Mouse (Mus musculus) R1 (cell line): ENCODE results near the gene Rgp1.
"Not testable (repeated sequence)": the region's sequence is repeated elsewhere in the genome, so short reads cannot be mapped to it uniquely, and the experiment has no call there.

Experiments used
- DNase-seq: peaks from one replicate; pipeline ENCODE4 v3.0.0-alpha.2; 2018; ENCODE audit warnings: low read depth, low spot score

Gene Rgp1

GRCm38 (mm10) chr4:43593453-43593852 lies 14.9 kb downstream of the Rgp1 start:
- no peak for DNase-seq

GRCm38 (mm10) chr4:43596597-43596996 lies 18.1 kb downstream of the Rgp1 start:
- DNase-seq = not testable (repeated sequence)

GRCm38 (mm10) chr4:43598200-43598599 lies 19.7 kb downstream of the Rgp1 start:
- DNase-seq = no peak

- DNase-seq = no peak
Observed at GRCm38 (mm10) chr4:43598650-43599380, 20.3 kb downstream of the Rgp1 start.

- no peak for DNase-seq
Observed at GRCm38 (mm10) chr4:43600195-43600934, 21.9 kb downstream of the Rgp1 start.

- no peak for DNase-seq
Observed at GRCm38 (mm10) chr4:43604099-43604498, 25.6 kb downstream of the Rgp1 start.

GRCm38 (mm10) chr4:43604751-43605685 lies 26.5 kb downstream of the Rgp1 start:
- no peak for DNase-seq

- no peak for DNase-seq
Observed at GRCm38 (mm10) chr4:43612534-43612933, 34.0 kb downstream of the Rgp1 start.

- DNase-seq = no peak
Observed at GRCm38 (mm10) chr4:43613060-43613730, 34.7 kb downstream of the Rgp1 start.

GRCm38 (mm10) chr4:43620146-43620778 lies 41.7 kb downstream of the Rgp1 start:
- DNase-seq = no peak

GRCm38 (mm10) chr4:43629106-43629817 lies 50.7 kb downstream of the Rgp1 start:
- DNase-seq = peak; percentile 82

- peak; percentile 86 for DNase-seq
Observed at GRCm38 (mm10) chr4:43630030-43630581, 51.6 kb downstream of the Rgp1 start.

GRCm38 (mm10) chr4:43630671-43631045 lies 52.1 kb downstream of the Rgp1 start:
- peak; percentile 28 for DNase-seq

GRCm38 (mm10) chr4:43631046-43631955 lies 52.8 kb downstream of the Rgp1 start, which contains the start of gene Npr2:
TSS of gene Npr2 (plus strand) at chr4:43631935.
- peak; percentile 55 for DNase-seq

- no peak for DNase-seq
Observed at GRCm38 (mm10) chr4:43631956-43632920, 53.7 kb downstream of the Rgp1 start.

GRCm38 (mm10) chr4:43633296-43633695 lies 54.8 kb downstream of the Rgp1 start:
- no peak for DNase-seq

GRCm38 (mm10) chr4:43633736-43634135 lies 55.2 kb downstream of the Rgp1 start:
- no peak for DNase-seq
